15 mouse cellular contexts compared by ENCODE assay signal in genomic region chr16:56311291-56311690, GRCm38 (mm10).
DNase-seq lines count a peak whose midpoint lies in the region; ATAC-seq and TF ChIP-seq lines count a peak whose summit lies in the region.
"Had no signal": no experiment of that assay in that cellular context is flagged by ENCODE, and none has a peak within 500 bp of the region (broad histone marks: within the 10 kb centered on the region; RNA-seq: fewer than 3 reads in every experiment).

No protein-coding gene starts in this region.

- H3K4me3 ChIP-seq in hindbrain, embryonic 16.5 days (ENCODE audit: low read length): no peak overlapping the region
- no peak overlapping the region for H3K4me3 ChIP-seq in hindbrain, embryonic 14.5 days (replicated peaks; ENCODE audit: low read length)
- no peak overlapping the region for H3K4me3 ChIP-seq in liver, postnatal 0 days (ENCODE audit: low read depth, low read length)
- no peak overlapping the region for H3K4me3 ChIP-seq in liver, embryonic 11.5 days (ENCODE audit: low read depth, low read length)
- H3K4me3 ChIP-seq: heart, embryonic 15.5 days; liver, embryonic 15.5 days; midbrain, embryonic 12.5 days; neural tube, embryonic 13.5 days had no signal

- H3K27me3 ChIP-seq in hindbrain, embryonic 16.5 days (replicated peaks; ENCODE audit: control insufficient read depth, insufficient read depth, low read length): no peaks in the 10 kb centered on the region
- H3K27me3 ChIP-seq in hindbrain, embryonic 14.5 days (ENCODE audit: control insufficient read depth, insufficient read depth, low read length): no peaks in the 10 kb centered on the region
- no peaks in the 10 kb centered on the region for H3K27me3 ChIP-seq in liver, postnatal 0 days (ENCODE audit: insufficient read depth, low read length)
- H3K27me3 ChIP-seq in liver, embryonic 11.5 days (replicated peaks; ENCODE audit: control insufficient read depth, insufficient read depth, low read length): no peaks in the 10 kb centered on the region
- H3K27me3 ChIP-seq: heart, embryonic 15.5 days; liver, embryonic 15.5 days; midbrain, embryonic 12.5 days; neural tube, embryonic 13.5 days had no signal

- H3K4me1 ChIP-seq in hindbrain, embryonic 16.5 days (ENCODE audit: control insufficient read depth, insufficient read depth, low read depth, low read length): no peaks in the 10 kb centered on the region
- H3K4me1 ChIP-seq in hindbrain, embryonic 14.5 days (replicated peaks; ENCODE audit: control insufficient read depth, insufficient read depth, low read length): no peaks in the 10 kb centered on the region
- H3K4me1 ChIP-seq in liver, postnatal 0 days (ENCODE audit: insufficient read depth): no peaks in the 10 kb centered on the region
- no peaks in the 10 kb centered on the region for H3K4me1 ChIP-seq in liver, embryonic 11.5 days (replicated peaks; ENCODE audit: control insufficient read depth, insufficient read depth, low read length)
- H3K4me1 ChIP-seq: heart, embryonic 15.5 days; liver, embryonic 15.5 days; midbrain, embryonic 12.5 days; neural tube, embryonic 13.5 days had no signal

- TF ChIP-seq CTCF in liver, postnatal 0 days (IDR thresholded peaks at IDR 0.05; ENCODE audit: low read depth): peak; percentile 26; the same call in 1 of the 2 replicates

- no peaks in the 10 kb centered on the region for H3K9me3 ChIP-seq in hindbrain, embryonic 16.5 days (ENCODE audit: control insufficient read depth, low read length)
- no peaks in the 10 kb centered on the region for H3K9me3 ChIP-seq in hindbrain, embryonic 14.5 days (ENCODE audit: control insufficient read depth, low read length)
- H3K9me3 ChIP-seq in liver, postnatal 0 days (ENCODE audit: low read length): no peaks in the 10 kb centered on the region
- H3K9me3 ChIP-seq in liver, embryonic 11.5 days (ENCODE audit: control insufficient read depth, low read length): no peaks in the 10 kb centered on the region
- H3K9me3 ChIP-seq: heart, embryonic 15.5 days; liver, embryonic 15.5 days; midbrain, embryonic 12.5 days; neural tube, embryonic 13.5 days had no signal

- no peak overlapping the region for H3K4me2 ChIP-seq in hindbrain, embryonic 16.5 days (ENCODE audit: low read length)
- no peak overlapping the region for H3K4me2 ChIP-seq in hindbrain, embryonic 14.5 days (replicated peaks)
- no peak overlapping the region for H3K4me2 ChIP-seq in liver, postnatal 0 days (ENCODE audit: low read depth, low read length)
- H3K4me2 ChIP-seq in liver, embryonic 11.5 days: no peak overlapping the region
- H3K4me2 ChIP-seq: heart, embryonic 15.5 days; liver, embryonic 15.5 days; midbrain, embryonic 12.5 days; neural tube, embryonic 13.5 days had no signal

- H3K9ac ChIP-seq in hindbrain, embryonic 16.5 days (ENCODE audit: low read depth, low read length): no peak overlapping the region
- no peak overlapping the region for H3K9ac ChIP-seq in hindbrain, embryonic 14.5 days
- no peak overlapping the region for H3K9ac ChIP-seq in liver, postnatal 0 days (replicated peaks)
- H3K9ac ChIP-seq in liver, embryonic 11.5 days (ENCODE audit: low read depth, low read length): no peak overlapping the region
- H3K9ac ChIP-seq: heart, embryonic 15.5 days; liver, embryonic 15.5 days; midbrain, embryonic 12.5 days; neural tube, embryonic 13.5 days had no signal

- no peak for TF ChIP-seq EP300 in liver, postnatal 0 days (IDR thresholded peaks at IDR 0.05; ENCODE audit: low read depth)

- no peak overlapping the region for H3K27ac ChIP-seq in hindbrain, embryonic 16.5 days (ENCODE audit: low read depth, low read length)
- no peak overlapping the region for H3K27ac ChIP-seq in hindbrain, embryonic 14.5 days
- no peak overlapping the region for H3K27ac ChIP-seq in liver, postnatal 0 days (ENCODE audit: low read depth)
- no peak overlapping the region for H3K27ac ChIP-seq in liver, embryonic 11.5 days (ENCODE audit: low read depth, low read length)
- H3K27ac ChIP-seq: heart, embryonic 15.5 days; liver, embryonic 15.5 days; midbrain, embryonic 12.5 days; neural tube, embryonic 13.5 days had no signal

- 0 out of 2 replicates have a peak, but pooled peaks have one; percentile 37 for ATAC-seq in hindbrain, embryonic 16.5 days
- no peak for ATAC-seq in hindbrain, embryonic 14.5 days (ENCODE audit: low FRiP score)
- no peak for ATAC-seq in liver, postnatal 0 days
- ATAC-seq in liver, embryonic 11.5 days (replicated peaks; ENCODE audit: low FRiP score): no peak

- no peaks in the 10 kb centered on the region for H3K36me3 ChIP-seq in hindbrain, embryonic 16.5 days (ENCODE audit: control insufficient read depth, insufficient read depth, low read length)
- no peaks in the 10 kb centered on the region for H3K36me3 ChIP-seq in hindbrain, embryonic 14.5 days (replicated peaks; ENCODE audit: control insufficient read depth, insufficient read depth)
- H3K36me3 ChIP-seq in liver, postnatal 0 days (replicated peaks; ENCODE audit: insufficient read depth, low read length): no peaks in the 10 kb centered on the region
- H3K36me3 ChIP-seq in liver, embryonic 11.5 days (ENCODE audit: control insufficient read depth, insufficient read depth, low read length): no peaks in the 10 kb centered on the region
- H3K36me3 ChIP-seq: heart, embryonic 15.5 days; liver, embryonic 15.5 days; midbrain, embryonic 12.5 days; neural tube, embryonic 13.5 days had no signal

- DNase-seq in adrenal gland, postnatal 10 days: peak; percentile 8
- no peak for DNase-seq in adrenal gland, postnatal 25 days
- DNase-seq in hindbrain, embryonic 14.5 days (ENCODE audit: low spot score): no peak
- no peak for DNase-seq in liver, postnatal 0 days
- DNase-seq in liver, embryonic 11.5 days (ENCODE audit: low spot score): no peak
- DNase-seq in adipocyte (ENCODE audit: low spot score): peak; percentile 35
- DNase-seq in spleen, postnatal 14 days (ENCODE audit: low spot score in 2 of 2): no peak
- DNase-seq: cerebellum, adult 8-10 months; kidney, postnatal 4 days; retina, postnatal 1 day had no signal

Comparison
In these comparisons a context has a peak if more than half of its experiments do, and no peak if none do; other contexts are left out.
1. DNase-seq: peak in adrenal gland, postnatal 10 days (single experiment) and adipocyte (single experiment); none in adrenal gland, postnatal 25 days (single experiment), hindbrain, embryonic 14.5 days (single experiment), liver, postnatal 0 days (single experiment), liver, embryonic 11.5 days (single experiment) and spleen, postnatal 14 days (0 of 2).